Mouse (Mus musculus) MEL (cell line): Measurements from ENCODE around the gene Sorbs2. TPM values are rescaled to one million over a fixed set of nuclear protein-coding genes. Genes with fewer than 3 reads are reported as not detected.

ENCODE experiments used
- DNase-seq: peaks from one replicate; pipeline ENCODE4 v3.0.0; 2011; ENCODE audit warnings: low read depth, low spot score
- H3K27ac ChIP-seq: 2 replicates; pipeline ENCODE4 v1.5.1; 2012; ENCODE audit warnings: low read depth, mild to moderate bottlenecking, control low read depth, low read length, moderate library complexity; ENCODE audit not compliant: control insufficient read depth
- H3K27me3 ChIP-seq, 2 experiments: fragments of 150-350 bp in 1 of 2; sonication (generic) in 1 of 2; 2 replicates each; pipeline ENCODE4 v1.6.1; 2012; ENCODE audit warnings: low read length in 2 of 2, mild to moderate bottlenecking in 2 of 2, improper control_type of control experiment in 1 of 2, moderate library complexity in 1 of 2; ENCODE audit not compliant: insufficient read depth in 2 of 2, control insufficient read depth in 1 of 2
- H3K36me3 ChIP-seq, 2 experiments: 2 replicates each; pipeline ENCODE4 v1.6.1; 2012 to 2014; ENCODE audit warnings: low read length in 2 of 2, improper control_type of control experiment in 1 of 2, inconsistent platforms in 1 of 2, mild to moderate bottlenecking in 1 of 2; ENCODE audit not compliant: insufficient read depth in 2 of 2, control insufficient read depth in 1 of 2
- H3K4me1 ChIP-seq, 2 experiments: fragments of 150-350 bp in 1 of 2; sonication (generic) in 1 of 2; 2 replicates each; pipeline ENCODE4 v1.6.1; 2012; ENCODE audit warnings: low read length in 2 of 2, improper control_type of control experiment in 1 of 2, mild to moderate bottlenecking in 1 of 2; ENCODE audit not compliant: insufficient read depth in 2 of 2, control insufficient read depth in 1 of 2
- H3K4me3 ChIP-seq, 2 experiments: fragments of 150-350 bp in 1 of 2; sonication (generic) in 1 of 2; 2 replicates each; pipeline ENCODE4 v1.5.1; 2012; ENCODE audit warnings: low read depth in 2 of 2, low read length in 2 of 2, mild to moderate bottlenecking in 2 of 2, moderate library complexity in 2 of 2, control low read depth in 1 of 2, improper control_type of control experiment in 1 of 2; ENCODE audit not compliant: control insufficient read depth in 1 of 2, insufficient read depth in 1 of 2
- H3K79me2 ChIP-seq: 2 replicates; pipeline ENCODE4 v1.6.1; 2012; ENCODE audit warnings: mild to moderate bottlenecking, low read length, moderate library complexity; ENCODE audit not compliant: control insufficient read depth, poor library complexity, insufficient read depth
- H3K9ac ChIP-seq: 2 replicates; pipeline ENCODE4 v1.6.1; 2012; ENCODE audit warnings: low read depth, mild to moderate bottlenecking, control low read depth, low read length, moderate library complexity; ENCODE audit not compliant: control insufficient read depth, poor library complexity, severe bottlenecking
- H3K9me3 ChIP-seq: fragments of 150-350 bp; sonication (generic); replicated peaks from 2 replicates; pipeline ENCODE4 v1.6.1; 2012; ENCODE audit warnings: mild to moderate bottlenecking, low read length, improper control_type of control experiment, moderate library complexity; ENCODE audit not compliant: insufficient read depth
- CHD1 ChIP-seq: IDR thresholded peaks from 2 replicates; pipeline ENCODE4 v1.6.1; 2012; ENCODE audit warnings: low read depth, mild to moderate bottlenecking, inconsistent platforms, low read length, improper control_type of control experiment
- CTCF ChIP-seq, 3 experiments: IDR thresholded peaks in 2 of 3; conservative IDR thresholded peaks in 1 of 3; 2 replicates each; pipeline ENCODE4 v1.5.1; 2011 to 2012; ENCODE audit warnings: low read length in 3 of 3, low read depth in 2 of 3, mild to moderate bottlenecking in 2 of 3, improper control_type of control experiment in 1 of 3, inconsistent platforms in 1 of 3, mixed read lengths in 1 of 3, moderate library complexity in 1 of 3; ENCODE audit not compliant: control insufficient read depth in 1 of 3, insufficient read depth in 1 of 3, poor library complexity in 1 of 3, severe bottlenecking in 1 of 3
- ETS1 ChIP-seq: IDR thresholded peaks from 2 replicates; pipeline ENCODE4 v1.6.1; 2012; ENCODE audit warnings: low read depth, mild to moderate bottlenecking, inconsistent platforms, low read length, improper control_type of control experiment, moderate library complexity
- KAT2A ChIP-seq: conservative IDR thresholded peaks from 2 replicates; pipeline ENCODE4 v1.6.1; 2012; ENCODE audit warnings: low read depth, low read length, improper control_type of control experiment, inconsistent platforms
- MAZ ChIP-seq: IDR thresholded peaks from 2 replicates; pipeline ENCODE4 v1.6.1; 2012; ENCODE audit warnings: low read depth, mild to moderate bottlenecking, inconsistent platforms, low read length, improper control_type of control experiment
- MXI1 ChIP-seq: IDR thresholded peaks from 2 replicates; pipeline ENCODE4 v1.6.1; 2011; ENCODE audit warnings: mild to moderate bottlenecking, low read depth, low read length, improper control_type of control experiment
- MYB ChIP-seq: IDR thresholded peaks from 2 replicates; pipeline ENCODE4 v1.6.1; 2011; ENCODE audit warnings: mild to moderate bottlenecking, low read depth, low read length, improper control_type of control experiment
- MYC ChIP-seq: IDR thresholded peaks from 2 replicates; pipeline ENCODE4 v1.6.1; 2011; ENCODE audit warnings: low read depth, mild to moderate bottlenecking, low read length, improper control_type of control experiment, moderate library complexity
- NELFE ChIP-seq: IDR thresholded peaks from 2 replicates; pipeline ENCODE4 v1.6.1; 2011; ENCODE audit warnings: low read depth, low read length, improper control_type of control experiment
- NRF1 ChIP-seq: IDR thresholded peaks from 2 replicates; pipeline ENCODE4 v1.6.1; 2014; ENCODE audit warnings: low read depth, mild to moderate bottlenecking, inconsistent platforms, low read length, improper control_type of control experiment, moderate library complexity; ENCODE audit not compliant: poor library complexity, insufficient read depth, severe bottlenecking
- SIN3A ChIP-seq: IDR thresholded peaks from 2 replicates; pipeline ENCODE4 v1.6.1; 2012; ENCODE audit warnings: low read length, improper control_type of control experiment, inconsistent platforms
- TBP ChIP-seq: IDR thresholded peaks from 2 replicates; pipeline ENCODE4 v1.8.0; 2011; ENCODE audit warnings: low read depth, low read length, improper control_type of control experiment
- ZKSCAN1 ChIP-seq: IDR thresholded peaks from 2 replicates; pipeline ENCODE4 v1.6.1; 2012; ENCODE audit warnings: low read depth, mild to moderate bottlenecking, inconsistent platforms, low read length, improper control_type of control experiment, moderate library complexity
- ZMIZ1 ChIP-seq: IDR thresholded peaks from 2 replicates; pipeline ENCODE4 v1.6.1; 2012; ENCODE audit warnings: low read depth, mild to moderate bottlenecking, inconsistent platforms, low read length, improper control_type of control experiment, moderate library complexity
- polyA plus RNA-seq, 2 experiments: library from polyadenylated mRNA; stranded (reverse) in 1 of 2; unstranded in 1 of 2; fragments of >175 nt in 1 of 2; fragments of >200 nt in 1 of 2; gene quantifications; 2 replicates each; pipeline versions ENCODE4 v1.2.1 to v1.2.4; 2012; ENCODE audit warnings: low replicate concordance in 2 of 2, low read depth in 1 of 2; ENCODE audit not compliant: insufficient read length in 2 of 2, insufficient read depth in 1 of 2, missing spikeins in 1 of 2
- total RNA-seq: library from RNA; depleted of rRNA; stranded (reverse); fragments of 300-350 nt; gene quantifications from 2 replicates; pipeline ENCODE4 v1.2.3, GENCODE M21; 2012

The Sorbs2 gene
- total and polyA plus RNA-seq, 3 experiments: not detected

DNA sequence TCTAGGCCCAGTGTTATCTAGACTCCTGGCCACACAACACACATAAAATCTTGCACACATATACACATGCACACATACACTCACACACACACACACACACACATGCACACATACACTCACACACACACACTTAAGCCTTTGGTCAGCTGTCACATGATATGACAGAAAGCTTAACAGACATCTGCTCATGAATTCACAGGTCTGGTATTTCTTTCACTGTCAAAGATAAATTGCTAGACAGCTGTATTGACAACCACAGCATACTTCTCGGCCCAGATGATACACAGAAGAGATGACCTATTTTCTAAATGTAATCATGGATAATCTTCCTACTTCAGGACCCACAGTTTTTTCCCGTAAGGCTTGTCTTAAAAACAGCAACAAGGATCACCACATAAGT is 326.3 kb downstream of the Sorbs2 start:
- Histone ChIP-seq H3K4me1 (no peaks in the 10 kb centered on the region), H3K27me3 (peaks cover 0 to 1% of the 10 kb centered on the region in 2 experiments; a peak in 1 of 4 replicates), H3K9me3 (no peaks in the 10 kb centered on the region), H3K4me3 (no peak overlapping the region), H3K27ac (no peak overlapping the region)
- DNase-seq: no peak
- no peak for TF ChIP-seq ZKSCAN1
- TF ChIP-seq, all 39 proteins: peak for 0
- no peaks in the 10 kb centered on the region; the same call in 1 of the 2 replicates for H3K79me2 ChIP-seq
- H3K9ac ChIP-seq: no peak overlapping the region
- H3K36me3 ChIP-seq: no peaks in the 10 kb centered on the region

DNA sequence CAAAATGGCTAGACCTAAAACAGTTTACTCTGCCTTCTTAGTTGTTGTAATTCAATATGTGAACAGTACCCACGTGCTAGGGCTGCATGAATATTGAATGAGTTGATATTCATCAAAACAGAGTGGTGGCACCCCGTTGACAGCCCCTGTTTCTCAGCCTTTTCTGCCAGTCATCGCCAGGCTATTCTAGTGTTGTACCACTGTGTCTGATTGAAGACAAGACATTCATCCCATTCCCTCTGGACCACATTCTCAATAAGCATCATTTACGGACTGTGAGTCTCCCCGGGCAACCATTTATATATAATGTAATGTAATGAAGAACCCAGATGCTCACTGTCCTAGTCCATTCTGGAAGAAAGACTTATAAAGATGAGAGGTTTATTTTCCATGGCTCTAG is 335.7 kb downstream of the Sorbs2 start:
- Histone ChIP-seq H3K79me2 (no peaks in the 10 kb centered on the region; the same call in 1 of the 2 replicates), H3K27ac (no peak overlapping the region), H3K36me3 (no peaks in the 10 kb centered on the region), H3K9me3 (no peaks in the 10 kb centered on the region), H3K9ac (no peak overlapping the region), H3K4me1 (no peaks in the 10 kb centered on the region), H3K27me3 (no peaks in the 10 kb centered on the region; a peak in 1 of 4 replicates), H3K4me3 (no peak overlapping the region)
- no peak for DNase-seq
- TF ChIP-seq KAT2A (no peak), CHD1 (no peak), CTCF (IDR thresholded peaks at IDR 0.05 in 2 of 3, conservative IDR thresholded peaks at IDR 0.05 in 1 of 3; ENCODE audit: control insufficient read depth in 1 of 3, insufficient read depth in 1 of 3, low read depth in 2 of 3, low read length in 3 of 3, poor library complexity in 1 of 3, severe bottlenecking in 1 of 3) (no peak), MAZ (no peak), NRF1 (no peak), SIN3A (no peak), MXI1 (no peak), ZMIZ1 (no peak)

- no peaks in the 10 kb centered on the region for H3K9me3 ChIP-seq
- no peak for DNase-seq
- no peak overlapping the region for H3K9ac ChIP-seq
- no peak overlapping the region for H3K4me3 ChIP-seq
- no peaks in the 10 kb centered on the region for H3K36me3 ChIP-seq
- H3K27ac ChIP-seq: no peak overlapping the region
- no peak for TF ChIP-seq NELFE
- TF ChIP-seq ETS1: no peak
- TF ChIP-seq MYC: no peak
- TF ChIP-seq MYB: no peak
- no peak for TF ChIP-seq ZMIZ1
- TF ChIP-seq TBP: no peak
- H3K79me2 ChIP-seq: no peaks in the 10 kb centered on the region
- H3K27me3 ChIP-seq: no peaks in the 10 kb centered on the region; a peak in 1 of 4 replicates
- H3K4me1 ChIP-seq: no peaks in the 10 kb centered on the region
Measured at GRCm38 (mm10) chr8:45844097-45844885, 336.7 kb downstream of the Sorbs2 start.
